Mouse (Mus musculus) midbrain, embryonic 16.5 days (tissue): Measurements from ENCODE around the gene Mdga2. TPM values are rescaled to one million over a fixed set of nuclear protein-coding genes. Genes with fewer than 3 reads are reported as not detected.

Source experiments
- ATAC-seq: fragments of 200-750 bp; cut with Nextera tagmentation; 2 replicates; pipeline ENCODE4 v1.8.0; 2017; ENCODE audit warnings: moderate TSS enrichment
- H3K27ac ChIP-seq: fragments of 300-500 bp; sonication (generic); 2 replicates; pipeline ENCODE4 v1.5.1; 2014; ENCODE audit warnings: mild to moderate bottlenecking, low read length, mixed read lengths
- H3K27me3 ChIP-seq: fragments of 300-500 bp; sonication (generic); 2 replicates; pipeline ENCODE4 v1.6.1; 2014; ENCODE audit warnings: low read depth, low read length, mixed read lengths; ENCODE audit not compliant: control insufficient read depth, insufficient read depth
- H3K36me3 ChIP-seq: fragments of 300-500 bp; sonication (generic); 2 replicates; pipeline ENCODE4 v1.6.1; 2014; ENCODE audit warnings: mild to moderate bottlenecking, low read length, moderate library complexity, mixed read lengths; ENCODE audit not compliant: control insufficient read depth, insufficient read depth
- H3K4me1 ChIP-seq: fragments of 300-500 bp; sonication (generic); 2 replicates; pipeline ENCODE4 v1.6.1; 2014; ENCODE audit warnings: mild to moderate bottlenecking, low read length, mixed read lengths; ENCODE audit not compliant: control insufficient read depth, insufficient read depth
- H3K4me2 ChIP-seq: fragments of 300-500 bp; sonication (generic); 2 replicates; pipeline ENCODE4 v1.6.1; 2014; ENCODE audit warnings: mild to moderate bottlenecking, low read length, mixed read lengths
- H3K4me3 ChIP-seq: fragments of 300-500 bp; sonication (generic); 2 replicates; pipeline ENCODE4 v1.5.1; 2014; ENCODE audit warnings: low read depth, mild to moderate bottlenecking, low read length, moderate library complexity, mixed read lengths
- H3K9ac ChIP-seq: fragments of 300-500 bp; sonication (generic); 2 replicates; pipeline ENCODE4 v1.6.1; 2014; ENCODE audit warnings: low read depth, low read length, mixed read lengths
- H3K9me3 ChIP-seq: fragments of 300-500 bp; sonication (generic); replicated peaks from 2 replicates; pipeline ENCODE4 v1.6.1; 2014; ENCODE audit warnings: mild to moderate bottlenecking, low read length, mixed read lengths; ENCODE audit not compliant: control insufficient read depth, poor library complexity, severe bottlenecking
- WGBS: fragments of 180-500 bp; shearing (Covaris S2); extraction: QIAGEN DNeasy Blood & Tissue Kit; methylation state at CpG from one replicate; pipeline ENCODE4 v1.1.7; 2014; 5-methylcytosine and 5-hydroxymethylcytosine counted together
- polyA plus RNA-seq: library from polyadenylated mRNA; unstranded; fragments of >200 nt; fragmentation: Nextera tagmentation; extraction: Ambion mirVana; gene quantifications from 2 replicates; pipeline ENCODE4 v1.2.1, GENCODE M21; 2015

Mdga2 gene
- polyA plus RNA-seq, 1 experiment from 2014 or later: 42.2 TPM

DNA sequence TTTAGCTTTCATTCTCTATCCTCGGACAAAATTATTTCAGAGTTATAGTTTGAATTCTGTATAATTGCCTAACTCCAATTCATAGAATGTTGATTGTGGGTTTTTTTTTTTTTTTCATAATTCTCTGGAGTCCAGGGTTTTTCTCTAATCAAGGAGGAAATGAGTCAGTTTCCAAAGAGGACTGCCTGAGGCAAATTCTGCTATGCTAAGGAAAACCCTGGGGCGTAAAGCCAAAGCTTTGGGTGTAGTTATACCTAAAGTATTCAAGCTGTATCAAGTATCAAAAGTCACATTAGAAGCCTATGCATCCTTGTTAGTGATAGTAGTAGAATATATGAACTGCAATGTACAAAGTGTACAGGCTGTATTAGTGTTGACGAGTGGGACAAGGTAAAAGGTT is 519.6 kb downstream of the Mdga2 start:
- 89% methylated on average over 3 of the region's 3 CpGs for WGBS
- no peaks in the 10 kb centered on the region for H3K27me3 ChIP-seq

DNA sequence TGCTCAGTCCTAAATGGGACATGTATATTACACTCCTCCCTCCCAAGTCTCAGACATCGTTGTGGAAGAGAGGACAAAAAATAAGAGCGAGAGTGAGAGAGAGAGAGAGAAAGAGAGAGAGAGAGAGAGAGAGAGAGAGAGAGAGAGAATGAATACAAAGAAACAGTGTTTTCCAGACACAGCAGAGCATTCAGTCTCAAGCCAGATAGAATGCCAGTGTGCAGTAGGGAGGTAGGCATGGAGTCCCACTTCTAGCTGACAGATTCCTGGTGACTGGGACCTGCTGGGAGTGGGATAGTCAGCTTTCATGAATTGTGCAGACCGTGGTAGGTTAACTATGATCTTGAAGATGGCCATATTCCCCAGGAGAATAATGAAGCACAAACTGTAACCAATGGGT is 542.8 kb downstream of the Mdga2 start:
- Histone ChIP-seq H3K9ac (no peak overlapping the region), H3K27ac (no peak overlapping the region), H3K9me3 (no peaks in the 10 kb centered on the region), H3K4me1 (no peaks in the 10 kb centered on the region), H3K4me2 (no peak overlapping the region), H3K4me3 (no peak overlapping the region), H3K27me3 (no peaks in the 10 kb centered on the region), H3K36me3 (no peaks in the 10 kb centered on the region)
- 73% methylated on average over 3 of the region's 3 CpGs for WGBS
- ATAC-seq: no peak

More for the DNA sequence above, 519.6 kb downstream of the Mdga2 start:
- H3K36me3 ChIP-seq: no peaks in the 10 kb centered on the region
- H3K4me3 ChIP-seq: no peak overlapping the region
- H3K27ac ChIP-seq: no peak overlapping the region
- H3K9ac ChIP-seq: no peak overlapping the region
- H3K4me2 ChIP-seq: no peak overlapping the region
- peaks cover 1% of the 10 kb centered on the region; the same call in 1 of the 2 replicates for H3K4me1 ChIP-seq
- H3K9me3 ChIP-seq: no peaks in the 10 kb centered on the region
- no peak for ATAC-seq

DNA sequence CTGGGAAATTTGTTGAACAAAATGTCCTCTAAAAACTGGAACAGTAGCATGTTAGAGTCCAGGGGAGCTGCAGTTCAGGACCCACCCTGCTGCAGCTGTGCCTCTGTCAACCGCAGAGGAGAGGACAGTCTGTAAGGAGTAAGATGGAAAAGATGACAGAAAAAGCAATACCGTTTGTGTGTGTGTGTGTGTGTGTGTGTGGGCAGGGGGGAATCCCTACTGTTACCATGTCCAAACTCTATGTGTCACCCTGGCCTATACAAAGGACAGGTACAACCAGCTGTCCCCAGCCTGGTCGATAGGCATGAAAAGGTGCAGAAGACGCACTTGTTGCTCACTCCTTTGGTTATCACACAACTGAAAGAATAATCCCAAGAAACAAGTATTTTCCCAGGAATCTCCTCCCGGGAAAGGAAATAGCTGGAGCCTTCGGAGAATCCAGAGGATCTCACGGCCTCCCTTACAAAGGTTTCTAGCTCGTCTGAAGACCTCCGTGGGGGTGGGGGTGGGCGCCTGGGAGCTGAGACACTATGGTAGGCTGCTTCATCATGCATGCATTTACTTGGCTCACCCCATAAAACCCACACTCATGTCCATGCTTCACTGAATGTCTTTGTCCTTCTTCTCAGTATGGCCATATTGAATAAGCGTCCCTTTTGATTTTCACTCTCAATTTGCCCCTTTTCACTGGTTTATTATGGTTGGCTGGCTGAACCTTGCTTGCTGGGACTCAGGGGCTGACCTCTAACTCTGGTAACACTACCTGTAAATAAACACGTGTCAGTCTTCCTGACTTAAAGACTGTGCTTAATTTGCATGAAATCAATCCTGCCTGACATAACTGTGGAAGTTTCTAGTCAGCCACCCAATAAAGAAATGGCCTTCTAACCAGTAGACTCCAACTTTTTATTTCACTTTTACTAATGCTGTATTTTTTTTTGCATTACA is 573.5 kb downstream of the Mdga2 start:
- 53% methylated on average over 12 of the region's 12 CpGs for WGBS
- H3K27ac ChIP-seq: no peak overlapping the region
- no peaks in the 10 kb centered on the region for H3K4me1 ChIP-seq
- H3K4me3 ChIP-seq: no peak overlapping the region
- no peaks in the 10 kb centered on the region for H3K9me3 ChIP-seq
- H3K4me2 ChIP-seq: no peak overlapping the region
- no peaks in the 10 kb centered on the region for H3K36me3 ChIP-seq
- H3K27me3 ChIP-seq: no peaks in the 10 kb centered on the region
- H3K9ac ChIP-seq: no peak overlapping the region
- no peak for ATAC-seq

DNA sequence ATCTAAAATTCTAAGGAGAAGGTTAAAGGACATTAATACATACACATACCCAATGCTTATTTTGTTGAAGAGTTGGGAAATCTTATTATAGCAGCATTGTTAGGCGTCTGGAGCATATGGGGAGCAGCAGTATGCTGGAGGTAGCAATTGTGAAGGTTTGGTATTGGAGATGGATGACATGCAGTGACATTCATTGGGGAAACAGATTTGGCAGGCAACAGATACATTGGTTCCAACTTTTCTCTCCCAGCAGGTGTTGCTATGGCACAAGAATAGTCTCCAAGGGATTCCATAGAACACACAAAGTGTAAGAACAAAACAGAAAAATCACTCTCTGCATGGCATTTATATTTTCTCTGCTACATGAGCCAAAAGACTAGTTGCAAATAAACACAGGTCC is 581.9 kb downstream of the Mdga2 start:
- Histone ChIP-seq H3K4me3 (no peak overlapping the region), H3K4me1 (no peaks in the 10 kb centered on the region), H3K27me3 (no peaks in the 10 kb centered on the region), H3K4me2 (no peak overlapping the region), H3K9me3 (no peaks in the 10 kb centered on the region), H3K27ac (no peak overlapping the region), H3K36me3 (no peaks in the 10 kb centered on the region), H3K9ac (no peak overlapping the region)
- 41% methylated on average over 1 of the region's 1 CpGs for WGBS
- ATAC-seq: 0 out of 2 replicates have a peak, but pooled peaks have one; percentile 48

DNA sequence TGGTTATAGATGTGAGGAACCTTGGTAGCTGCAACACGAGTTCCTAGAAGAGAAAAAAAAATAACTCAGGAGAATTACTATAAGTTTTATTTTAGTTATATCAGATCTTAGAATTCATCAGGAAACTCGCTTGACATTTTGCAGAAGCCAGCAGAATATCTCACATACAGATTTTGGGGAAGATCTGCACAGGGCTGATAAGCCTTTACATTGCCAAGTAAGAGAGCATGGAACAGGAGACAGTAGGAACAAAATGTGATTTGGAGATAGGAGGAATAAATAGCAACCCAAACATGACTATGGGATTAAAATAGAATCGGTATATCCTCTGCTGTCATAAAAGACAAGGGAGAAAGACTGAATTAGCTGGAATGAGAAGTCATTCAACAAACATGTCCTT is 602.4 kb downstream of the Mdga2 start:
- no peak for ATAC-seq
- WGBS: 86% methylated on average over 3 of the region's 3 CpGs

DNA sequence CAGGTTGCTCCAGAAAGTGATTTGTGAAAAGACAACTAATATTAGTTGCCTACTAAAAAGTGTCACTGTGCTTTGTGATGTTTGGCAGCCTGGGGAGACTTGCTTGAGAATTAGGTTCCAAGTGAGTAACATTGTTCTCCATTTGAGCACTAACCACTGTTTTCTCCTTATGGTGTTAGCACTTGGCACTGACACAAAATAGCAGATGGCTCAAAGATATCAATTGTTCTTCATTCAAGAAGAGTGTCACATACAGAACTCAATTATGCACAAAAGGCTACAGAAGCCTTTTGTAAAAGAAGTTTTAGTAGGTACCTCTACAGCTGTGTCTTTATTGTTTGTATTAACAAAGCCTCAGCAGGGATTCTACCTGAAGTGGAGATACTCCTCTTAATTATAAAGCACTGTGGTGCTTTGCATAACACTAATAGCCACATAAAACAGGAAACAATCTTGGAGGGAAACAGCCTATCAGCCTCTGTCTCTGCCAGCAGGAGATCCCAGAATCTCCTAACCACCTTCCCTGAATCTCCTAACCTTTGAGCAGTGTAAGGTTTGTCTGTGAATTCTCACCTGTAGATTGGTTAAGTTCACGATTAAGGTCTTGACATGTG is 630.6 kb downstream of the Mdga2 start:
- Histone ChIP-seq H3K4me2 (no peak overlapping the region), H3K27ac (no peak overlapping the region), H3K4me1 (no peaks in the 10 kb centered on the region), H3K36me3 (no peaks in the 10 kb centered on the region), H3K9me3 (no peaks in the 10 kb centered on the region), H3K4me3 (no peak overlapping the region), H3K27me3 (no peaks in the 10 kb centered on the region), H3K9ac (no peak overlapping the region)
- WGBS: 37% methylated on average over 1 of the region's 1 CpGs
- ATAC-seq: no peak

More for the DNA sequence above, 602.4 kb downstream of the Mdga2 start:
- Histone ChIP-seq H3K4me3 (no peak overlapping the region), H3K36me3 (no peaks in the 10 kb centered on the region), H3K4me2 (no peak overlapping the region), H3K27me3 (no peaks in the 10 kb centered on the region), H3K4me1 (no peaks in the 10 kb centered on the region), H3K27ac (no peak overlapping the region), H3K9ac (no peak overlapping the region), H3K9me3 (no peaks in the 10 kb centered on the region)

DNA sequence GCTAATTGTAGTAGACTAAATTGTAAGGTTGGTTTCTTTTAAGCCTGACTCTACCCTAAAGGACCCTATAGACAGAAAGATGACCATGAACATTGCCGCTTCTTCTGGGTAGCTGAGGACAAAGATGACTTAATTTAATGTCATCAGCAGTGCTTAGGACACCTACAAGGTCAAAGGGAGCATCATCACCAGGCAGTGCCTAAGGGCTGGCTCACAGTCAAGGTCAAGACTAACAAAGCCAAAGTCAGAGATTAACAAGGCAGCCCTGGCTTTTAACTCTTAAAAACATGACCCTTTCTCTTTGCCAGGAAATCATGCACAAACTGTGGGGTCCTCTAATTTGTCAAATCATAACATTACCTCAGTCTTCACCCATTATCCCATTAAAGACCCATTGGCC is 657.0 kb downstream of the Mdga2 start:
- no peaks in the 10 kb centered on the region for H3K36me3 ChIP-seq
- WGBS: 85% methylated on average over 1 of the region's 1 CpGs
- no peak overlapping the region for H3K4me2 ChIP-seq
- H3K27ac ChIP-seq: no peak overlapping the region
- no peak for ATAC-seq
- H3K9ac ChIP-seq: no peak overlapping the region
- no peak overlapping the region for H3K4me3 ChIP-seq
- H3K4me1 ChIP-seq: no peaks in the 10 kb centered on the region
- H3K9me3 ChIP-seq: no peaks in the 10 kb centered on the region
- H3K27me3 ChIP-seq: no peaks in the 10 kb centered on the region

DNA sequence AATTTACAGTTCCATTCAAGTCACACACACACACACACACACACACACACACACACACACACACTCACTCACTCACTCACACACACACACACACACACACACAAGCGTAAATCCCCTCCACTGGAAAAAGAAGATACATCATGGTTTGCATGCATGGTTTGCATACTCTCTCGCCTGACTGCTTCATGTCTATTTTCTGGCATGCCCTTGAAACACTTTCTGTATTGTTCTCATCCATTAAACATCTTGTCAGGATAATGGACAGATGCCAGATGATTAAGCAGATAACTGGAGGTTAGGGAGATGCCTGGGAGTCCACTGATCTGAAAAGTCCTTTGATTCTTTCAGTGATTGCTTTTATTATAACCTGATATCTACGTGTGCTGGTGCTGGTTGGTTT is 665.5 kb downstream of the Mdga2 start:
- Histone ChIP-seq H3K9me3 (no peaks in the 10 kb centered on the region), H3K4me1 (no peaks in the 10 kb centered on the region), H3K4me3 (no peak overlapping the region), H3K36me3 (no peaks in the 10 kb centered on the region), H3K27ac (no peak overlapping the region), H3K27me3 (no peaks in the 10 kb centered on the region), H3K4me2 (no peak overlapping the region), H3K9ac (no peak overlapping the region)
- ATAC-seq: no peak
- WGBS: 47% methylated on average over 3 of the region's 3 CpGs

DNA sequence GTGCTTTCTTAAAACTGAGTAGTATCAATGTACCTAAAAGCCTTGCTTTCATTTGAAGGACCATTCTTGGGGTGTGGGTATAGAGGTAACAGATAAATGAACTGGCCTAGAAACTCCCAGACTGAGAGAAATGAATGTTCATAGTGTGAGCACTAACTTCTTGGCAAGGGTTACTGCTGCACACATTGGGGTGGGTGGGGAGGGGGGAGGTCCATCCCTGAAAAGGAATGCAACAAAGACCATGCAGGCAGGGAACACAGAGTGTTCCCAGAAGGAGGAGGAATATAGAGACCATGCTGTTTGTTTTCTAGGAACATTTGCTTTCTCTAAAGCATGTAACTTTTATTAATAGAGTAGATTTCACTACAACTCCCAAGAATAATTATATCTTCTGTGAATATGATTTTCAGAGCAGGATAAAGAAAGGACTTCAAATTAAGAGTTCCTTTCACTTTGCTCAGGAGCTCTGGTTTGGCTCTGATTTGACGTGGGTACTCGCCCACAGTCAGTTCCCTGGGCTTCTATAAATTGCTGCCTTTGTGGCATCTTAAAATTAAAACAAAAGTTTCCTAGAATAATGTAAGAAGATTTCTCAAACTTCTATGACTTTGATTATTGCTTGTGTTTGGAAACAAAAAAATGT is 666.0 kb downstream of the Mdga2 start:
- Histone ChIP-seq H3K4me2 (no peak overlapping the region), H3K9me3 (no peaks in the 10 kb centered on the region), H3K36me3 (no peaks in the 10 kb centered on the region), H3K27me3 (no peaks in the 10 kb centered on the region), H3K27ac (no peak overlapping the region), H3K9ac (no peak overlapping the region), H3K4me1 (no peaks in the 10 kb centered on the region), H3K4me3 (no peak overlapping the region)
- 58% methylated on average over 2 of the region's 2 CpGs for WGBS
- no peak for ATAC-seq
